Comparison of ENCODE assay signal across 16 mouse cellular contexts in genomic region chr10:93373954-93374689, GRCm38 (mm10).
A peak's percentile ranks its signal among the peaks of the same experiment; 100 is the strongest.
DNase-seq lines count a peak whose midpoint lies in the region; ATAC-seq and TF ChIP-seq lines count a peak whose summit lies in the region.
"Had no signal": no experiment of that assay in that cellular context is flagged by ENCODE, and none has a peak within 500 bp of the region (broad histone marks: within the 10 kb centered on the region; RNA-seq: fewer than 3 reads in every experiment).

No protein-coding gene starts in this region.

- no peak for TF ChIP-seq EP300 in lung, postnatal 0 days (IDR thresholded peaks at IDR 0.05)

- no peaks in the 10 kb centered on the region for H3K36me3 ChIP-seq in heart, embryonic 15.5 days
- H3K36me3 ChIP-seq in lung, postnatal 0 days (ENCODE audit: insufficient read depth, low read length), result no peaks in the 10 kb centered on the region
- no peaks in the 10 kb centered on the region for H3K36me3 ChIP-seq in forebrain, embryonic 11.5 days (ENCODE audit: control insufficient read depth, insufficient read depth, low read length)
- no peaks in the 10 kb centered on the region for H3K36me3 ChIP-seq in midbrain, embryonic 15.5 days (replicated peaks)
- H3K36me3 ChIP-seq: embryonic facial prominence, embryonic 15.5 days; heart, embryonic 13.5 days; hindbrain, embryonic 13.5 days; liver, embryonic 12.5 days; stomach, embryonic 15.5 days had no signal

- ATAC-seq in heart, embryonic 15.5 days (replicated peaks; ENCODE audit: insufficient number of reproducible peaks, insufficient read depth, low FRiP score, low read depth), result no peak
- no peak for ATAC-seq in lung, postnatal 0 days
- peak; percentile 86 for ATAC-seq in forebrain, embryonic 11.5 days (replicated peaks; ENCODE audit: low FRiP score)
- ATAC-seq in midbrain, embryonic 15.5 days (replicated peaks), result no peak
- no peak for ATAC-seq in activated CD4-positive, CD25-positive, alpha-beta regulatory T cell, adult 4 months
- ATAC-seq: liver, embryonic 12.5 days had no signal

- TF ChIP-seq CTCF in lung, postnatal 0 days (IDR thresholded peaks at IDR 0.05), result no peak

- H3K4me1 ChIP-seq in heart, embryonic 15.5 days (replicated peaks), result no peaks in the 10 kb centered on the region; the same call in 1 of the 2 replicates
- no peaks in the 10 kb centered on the region for H3K4me1 ChIP-seq in lung, postnatal 0 days (ENCODE audit: insufficient read depth, low read depth, low read length)
- H3K4me1 ChIP-seq in forebrain, embryonic 11.5 days (replicated peaks; ENCODE audit: control insufficient read depth, insufficient read depth, low read length), result peaks cover 5% of the 10 kb centered on the region
- peaks cover 3% of the 10 kb centered on the region; the same call in 1 of the 2 replicates for H3K4me1 ChIP-seq in midbrain, embryonic 15.5 days
- H3K4me1 ChIP-seq: embryonic facial prominence, embryonic 15.5 days had no signal

- H3K4me3 ChIP-seq in heart, embryonic 15.5 days, result no peak overlapping the region
- no peak overlapping the region for H3K4me3 ChIP-seq in lung, postnatal 0 days (ENCODE audit: low read depth, low read length)
- H3K4me3 ChIP-seq in forebrain, embryonic 11.5 days (ENCODE audit: low read depth, low read length), result no peak overlapping the region
- no peak overlapping the region for H3K4me3 ChIP-seq in midbrain, embryonic 15.5 days
- H3K4me3 ChIP-seq: embryonic facial prominence, embryonic 15.5 days; heart, embryonic 13.5 days; hindbrain, embryonic 13.5 days; liver, embryonic 12.5 days; stomach, embryonic 15.5 days had no signal

- H3K9ac ChIP-seq in heart, embryonic 15.5 days, result no peak overlapping the region
- H3K9ac ChIP-seq in lung, postnatal 0 days (replicated peaks; ENCODE audit: low read depth), result no peak overlapping the region
- no peak overlapping the region for H3K9ac ChIP-seq in forebrain, embryonic 11.5 days (ENCODE audit: low read length)
- no peak overlapping the region for H3K9ac ChIP-seq in midbrain, embryonic 15.5 days
- H3K9ac ChIP-seq: embryonic facial prominence, embryonic 15.5 days; heart, embryonic 13.5 days; hindbrain, embryonic 13.5 days; liver, embryonic 12.5 days; lung, embryonic 14.5 days; stomach, embryonic 15.5 days had no signal

- H3K9me3 ChIP-seq in heart, embryonic 15.5 days (replicated peaks), result no peaks in the 10 kb centered on the region
- H3K9me3 ChIP-seq in lung, postnatal 0 days (ENCODE audit: low read length), result no peaks in the 10 kb centered on the region
- no peaks in the 10 kb centered on the region for H3K9me3 ChIP-seq in forebrain, embryonic 11.5 days (ENCODE audit: control insufficient read depth, low read length)
- no peaks in the 10 kb centered on the region for H3K9me3 ChIP-seq in midbrain, embryonic 15.5 days
- H3K9me3 ChIP-seq: embryonic facial prominence, embryonic 15.5 days; heart, embryonic 13.5 days; hindbrain, embryonic 13.5 days; liver, embryonic 12.5 days; stomach, embryonic 15.5 days had no signal

- no peak overlapping the region for H3K4me2 ChIP-seq in heart, embryonic 15.5 days
- H3K4me2 ChIP-seq in lung, postnatal 0 days (replicated peaks; ENCODE audit: low read depth, low read length), result no peak overlapping the region
- no peak overlapping the region for H3K4me2 ChIP-seq in forebrain, embryonic 11.5 days (ENCODE audit: low read depth, low read length, severe bottlenecking)
- H3K4me2 ChIP-seq in midbrain, embryonic 15.5 days, result no peak overlapping the region
- H3K4me2 ChIP-seq: embryonic facial prominence, embryonic 15.5 days; heart, embryonic 13.5 days; hindbrain, embryonic 13.5 days; liver, embryonic 12.5 days; lung, embryonic 14.5 days; stomach, embryonic 15.5 days had no signal

- no peak for DNase-seq in heart, postnatal 4 days
- no peak for DNase-seq in lung, postnatal 0 days (ENCODE audit: low spot score)
- DNase-seq in lung, postnatal 10 days, result no peak
- no peak for DNase-seq in forebrain, embryonic 11.5 days (ENCODE audit: low spot score)
- DNase-seq: cerebellum, adult 9-10 months; embryo, embryonic 11 days; thymus, adult 2 months had no signal

- H3K27ac ChIP-seq in heart, embryonic 15.5 days, result 0 out of 2 replicates have a peak overlapping the region, but pooled peaks have one; percentile 75
- peak overlapping the region; percentile 1; the same call in 1 of the 2 replicates for H3K27ac ChIP-seq in lung, postnatal 0 days (ENCODE audit: low read length)
- no peak overlapping the region for H3K27ac ChIP-seq in forebrain, embryonic 11.5 days (ENCODE audit: low read depth, low read length)
- H3K27ac ChIP-seq in midbrain, embryonic 15.5 days, result peak overlapping the region; percentile 13; the same call in 1 of the 2 replicates
- H3K27ac ChIP-seq: embryonic facial prominence, embryonic 15.5 days; liver, embryonic 12.5 days had no signal

- no peaks in the 10 kb centered on the region for H3K27me3 ChIP-seq in heart, embryonic 15.5 days
- no peaks in the 10 kb centered on the region for H3K27me3 ChIP-seq in lung, postnatal 0 days (replicated peaks; ENCODE audit: insufficient read depth, low read length)
- no peaks in the 10 kb centered on the region for H3K27me3 ChIP-seq in forebrain, embryonic 11.5 days (ENCODE audit: control insufficient read depth, insufficient read depth, low read length)
- no peaks in the 10 kb centered on the region for H3K27me3 ChIP-seq in midbrain, embryonic 15.5 days (replicated peaks)
- H3K27me3 ChIP-seq: embryonic facial prominence, embryonic 15.5 days; heart, embryonic 13.5 days; hindbrain, embryonic 13.5 days; liver, embryonic 12.5 days; stomach, embryonic 15.5 days had no signal

- 87% methylated on average over 6 of the region's 6 CpGs for WGBS in heart, embryonic 15.5 days
- WGBS in lung, postnatal 0 days, result 87% methylated on average over 6 of the region's 6 CpGs
- 64% methylated on average over 6 of the region's 6 CpGs for WGBS in forebrain, embryonic 11.5 days
- WGBS in midbrain, embryonic 15.5 days, result 51% methylated on average over 6 of the region's 6 CpGs
